Mouse (Mus musculus): ENCODE data around the gene Mthfr. TPM values are rescaled to one million over a fixed set of nuclear protein-coding genes. Genes with fewer than 3 reads are reported as not detected.
A peak's percentile ranks its signal among the peaks of the same experiment; 100 is the strongest.

The Mthfr gene
- total RNA-seq, 1 experiment = 34.0 TPM

GRCm38 (mm10) chr4:148075259-148075658 is 36.4 kb downstream of the Mthfr start:
- Histone ChIP-seq H3K36me3 (ENCODE audit: control insufficient read depth, insufficient read depth, low read length, poor library complexity, severe bottlenecking) (peaks cover 8% of the 10 kb centered on the region), H3K9me3 (ENCODE audit: control insufficient read depth, insufficient read depth, low read depth, low read length) (no peaks in the 10 kb centered on the region), H3K4me1 (ENCODE audit: control insufficient read depth in 2 of 2, insufficient read depth in 2 of 2, low read length in 2 of 2, poor library complexity in 1 of 2) (peaks cover 2 to 15% of the 10 kb centered on the region in 2 experiments; a peak in 1 of 4 replicates), H3K4me3 (ENCODE audit: insufficient read depth in 1 of 2, low read depth in 1 of 2, low read length in 2 of 2, poor library complexity in 1 of 2, severe bottlenecking in 1 of 2) (peak overlapping the region; percentile 2 to 30; a peak in 3 of 4 replicates), H3K27ac (ENCODE audit: insufficient read depth, low read depth, low read length, poor library complexity, severe bottlenecking) (0 out of 2 replicates have a peak overlapping the region, but pooled peaks have one; percentile 15), H3K9ac (ENCODE audit: insufficient read depth, low read depth, low read length, poor library complexity, severe bottlenecking) (peak overlapping the region; percentile 38; the same call in 1 of the 2 replicates)
- no peak for DNase-seq (ENCODE audit: low read depth, low spot score)
- in situ Hi-C loops (cut with MboI; ENCODE audit: low sequenced_read_pairs in 2 of 2, unreplicated experiment in 2 of 2) = no loop called here
- TF ChIP-seq CHD2 (IDR thresholded peaks at IDR 0.05; ENCODE audit: low read depth, low read length) = no peak
- TF ChIP-seq ZC3H11A (IDR thresholded peaks at IDR 0.05; ENCODE audit: borderline replicate concordance, low read depth, low read length) = no peak
- no peak for TF ChIP-seq HCFC1 (IDR thresholded peaks at IDR 0.05; ENCODE audit: borderline replicate concordance, insufficient read depth, low read length)
- no peak for TF ChIP-seq ZNF384 (IDR thresholded peaks at IDR 0.05; ENCODE audit: low read depth, low read length)
- TF ChIP-seq MAFK (IDR thresholded peaks at IDR 0.05; ENCODE audit: insufficient read depth, low read depth, low read length) = no peak

DNA sequence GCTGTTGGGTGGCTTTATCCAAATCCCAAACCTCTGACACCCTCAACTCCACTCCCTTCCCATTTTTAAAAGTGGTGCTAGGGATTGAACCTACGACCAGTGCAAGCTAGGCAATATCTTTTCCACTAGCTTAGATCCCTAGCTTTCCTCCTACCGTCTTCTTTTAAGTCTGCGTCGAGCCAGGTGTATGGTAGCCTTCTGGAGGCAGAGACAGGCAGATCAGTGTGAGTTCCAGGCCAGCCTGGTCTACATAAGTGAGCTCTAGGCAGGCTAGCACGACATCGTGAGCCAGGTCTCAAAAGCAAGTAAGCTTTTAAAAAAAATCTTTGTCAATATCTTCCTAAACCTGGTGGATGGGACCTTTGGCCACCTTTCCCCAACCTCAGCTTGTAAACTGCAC is 37.0 kb downstream of the Mthfr start:
- no peak overlapping the region for H3K27ac ChIP-seq (ENCODE audit: insufficient read depth, low read depth, low read length, poor library complexity, severe bottlenecking)
- TF ChIP-seq HCFC1 (IDR thresholded peaks at IDR 0.05; ENCODE audit: borderline replicate concordance, insufficient read depth, low read length) (no peak), ZNF384 (IDR thresholded peaks at IDR 0.05; ENCODE audit: low read depth, low read length) (no peak), ZC3H11A (IDR thresholded peaks at IDR 0.05; ENCODE audit: borderline replicate concordance, low read depth, low read length) (no peak), MAFK (IDR thresholded peaks at IDR 0.05; ENCODE audit: insufficient read depth, low read depth, low read length) (no peak), CHD2 (IDR thresholded peaks at IDR 0.05; ENCODE audit: low read depth, low read length) (no peak)
- no peak overlapping the region for H3K9ac ChIP-seq (ENCODE audit: insufficient read depth, low read depth, low read length, poor library complexity, severe bottlenecking)
- no peak for DNase-seq (ENCODE audit: low read depth, low spot score)
- no peaks in the 10 kb centered on the region for H3K9me3 ChIP-seq (ENCODE audit: control insufficient read depth, insufficient read depth, low read depth, low read length)
- H3K4me1 ChIP-seq (ENCODE audit: control insufficient read depth in 2 of 2, insufficient read depth in 2 of 2, low read length in 2 of 2, poor library complexity in 1 of 2) = peaks cover 2 to 16% of the 10 kb centered on the region in 2 experiments; a peak in 1 of 4 replicates
- peaks cover 15% of the 10 kb centered on the region for H3K36me3 ChIP-seq (ENCODE audit: control insufficient read depth, insufficient read depth, low read length, poor library complexity, severe bottlenecking)
- H3K4me3 ChIP-seq (ENCODE audit: insufficient read depth in 1 of 2, low read depth in 1 of 2, low read length in 2 of 2, poor library complexity in 1 of 2, severe bottlenecking in 1 of 2) = no peak overlapping the region
- in situ Hi-C loops (cut with MboI; ENCODE audit: low sequenced_read_pairs in 2 of 2, unreplicated experiment in 2 of 2) = no loop called here

GRCm38 (mm10) chr4:148079212-148079611 is 40.3 kb downstream of the Mthfr start:
- H3K4me1 ChIP-seq (ENCODE audit: control insufficient read depth in 2 of 2, insufficient read depth in 2 of 2, low read length in 2 of 2, poor library complexity in 1 of 2) = peaks cover 6 to 22% of the 10 kb centered on the region in 2 experiments; a peak in 2 of 4 replicates
- no peak for DNase-seq (ENCODE audit: low read depth, low spot score)
- no peak overlapping the region for H3K4me3 ChIP-seq (ENCODE audit: insufficient read depth in 1 of 2, low read depth in 1 of 2, low read length in 2 of 2, poor library complexity in 1 of 2, severe bottlenecking in 1 of 2)
- peaks cover 27% of the 10 kb centered on the region for H3K36me3 ChIP-seq (ENCODE audit: control insufficient read depth, insufficient read depth, low read length, poor library complexity, severe bottlenecking)
- in situ Hi-C loops (cut with MboI; ENCODE audit: low sequenced_read_pairs in 2 of 2, unreplicated experiment in 2 of 2) = no loop called here
- no peaks in the 10 kb centered on the region for H3K9me3 ChIP-seq (ENCODE audit: control insufficient read depth, insufficient read depth, low read depth, low read length)
- TF ChIP-seq MAFK (IDR thresholded peaks at IDR 0.05; ENCODE audit: insufficient read depth, low read depth, low read length) = no peak
- TF ChIP-seq CHD2 (IDR thresholded peaks at IDR 0.05; ENCODE audit: low read depth, low read length) = no peak
- no peak for TF ChIP-seq ZC3H11A (IDR thresholded peaks at IDR 0.05; ENCODE audit: borderline replicate concordance, low read depth, low read length)
- no peak for TF ChIP-seq ZNF384 (IDR thresholded peaks at IDR 0.05; ENCODE audit: low read depth, low read length)
- no peak for TF ChIP-seq HCFC1 (IDR thresholded peaks at IDR 0.05; ENCODE audit: borderline replicate concordance, insufficient read depth, low read length)
- H3K27ac ChIP-seq (ENCODE audit: insufficient read depth, low read depth, low read length, poor library complexity, severe bottlenecking) = no peak overlapping the region
- no peak overlapping the region for H3K9ac ChIP-seq (ENCODE audit: insufficient read depth, low read depth, low read length, poor library complexity, severe bottlenecking)

GRCm38 (mm10) chr4:148079944-148080596 is 41.2 kb downstream of the Mthfr start:
- TF ChIP-seq MAFK (IDR thresholded peaks at IDR 0.05; ENCODE audit: insufficient read depth, low read depth, low read length) (no peak), CHD2 (IDR thresholded peaks at IDR 0.05; ENCODE audit: low read depth, low read length) (no peak)
- Histone ChIP-seq H3K36me3 (ENCODE audit: control insufficient read depth, insufficient read depth, low read length, poor library complexity, severe bottlenecking) (peaks cover 27% of the 10 kb centered on the region), H3K4me3 (ENCODE audit: insufficient read depth in 1 of 2, low read depth in 1 of 2, low read length in 2 of 2, poor library complexity in 1 of 2, severe bottlenecking in 1 of 2) (no peak overlapping the region), H3K4me1 (ENCODE audit: control insufficient read depth in 2 of 2, insufficient read depth in 2 of 2, low read length in 2 of 2, poor library complexity in 1 of 2) (peaks cover 6 to 17% of the 10 kb centered on the region in 2 experiments; a peak in 2 of 4 replicates), H3K9ac (ENCODE audit: insufficient read depth, low read depth, low read length, poor library complexity, severe bottlenecking) (no peak overlapping the region), H3K27ac (ENCODE audit: insufficient read depth, low read depth, low read length, poor library complexity, severe bottlenecking) (0 out of 2 replicates have a peak overlapping the region, but pooled peaks have one; percentile 9), H3K9me3 (ENCODE audit: control insufficient read depth, insufficient read depth, low read depth, low read length) (no peaks in the 10 kb centered on the region)
- in situ Hi-C loops (cut with MboI; ENCODE audit: low sequenced_read_pairs in 2 of 2, unreplicated experiment in 2 of 2) = no loop called here
- DNase-seq (ENCODE audit: low read depth, low spot score) = no peak

Data from ES-E14 (cell line).